Mouse (Mus musculus) ZHBTc4 (cell line): ENCODE measurements around the gene Trove2.

Experiments used
- DNase-seq: peaks from one replicate; pipeline ENCODE4 v3.0.0-alpha.2; 2011; ENCODE audit warnings: low read depth, low spot score

Gene Trove2

DNA sequence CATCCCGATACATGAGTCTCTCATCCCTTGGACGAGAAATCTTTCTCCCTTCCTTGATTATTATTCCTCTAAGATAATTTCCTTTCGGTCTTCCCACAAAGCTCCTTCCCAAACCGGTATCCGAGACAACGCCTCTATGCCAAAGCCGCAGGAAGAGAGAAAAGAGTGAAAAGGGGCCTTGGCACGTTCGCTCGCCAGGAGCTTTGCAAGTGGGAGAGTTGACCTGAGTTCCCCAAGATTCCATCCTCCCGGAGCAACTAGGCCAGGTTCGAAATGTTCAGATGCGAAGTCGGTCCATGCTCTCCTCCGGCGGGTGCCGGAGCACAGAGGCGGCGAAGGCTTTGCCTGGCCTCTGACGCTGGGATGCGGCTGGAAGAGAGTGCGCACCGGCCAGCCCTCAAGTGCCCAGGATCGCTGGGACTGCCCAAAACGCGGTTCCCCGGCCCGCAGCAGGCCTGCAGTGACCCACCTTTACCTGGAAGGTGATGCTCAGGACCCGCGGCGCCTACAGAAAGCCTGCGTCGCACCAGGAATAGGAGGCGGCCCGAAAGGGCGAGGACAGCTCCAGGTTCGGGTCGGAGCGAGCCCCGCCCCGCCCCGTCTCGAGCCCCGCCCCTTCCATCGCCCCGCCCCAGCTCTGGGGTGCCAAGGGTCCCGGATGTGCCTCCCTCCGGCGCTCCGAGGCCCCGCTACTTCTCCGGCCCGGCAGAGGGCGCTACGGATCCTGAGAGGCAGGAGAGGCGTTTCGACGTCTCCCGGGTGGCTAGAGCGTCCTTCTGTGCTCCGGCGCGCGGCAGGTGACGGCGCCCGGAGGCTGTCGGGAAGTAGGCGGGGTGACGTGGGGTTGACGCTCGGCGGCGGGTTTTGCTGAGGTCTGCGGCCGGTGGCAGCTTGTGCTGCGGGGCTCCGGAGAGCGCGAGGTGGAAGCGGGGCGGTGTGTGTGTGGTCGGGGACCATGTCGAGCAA, at the start of gene Trove2, which contains the start of gene Uchl5:
Trove2 (minus strand) TSS at position 623 of the 966 bp plus-strand sequence.
Uchl5 (plus strand) TSS at position 827 of the 966 bp plus-strand sequence.
- DNase-seq, result peak; percentile 99

DNA sequence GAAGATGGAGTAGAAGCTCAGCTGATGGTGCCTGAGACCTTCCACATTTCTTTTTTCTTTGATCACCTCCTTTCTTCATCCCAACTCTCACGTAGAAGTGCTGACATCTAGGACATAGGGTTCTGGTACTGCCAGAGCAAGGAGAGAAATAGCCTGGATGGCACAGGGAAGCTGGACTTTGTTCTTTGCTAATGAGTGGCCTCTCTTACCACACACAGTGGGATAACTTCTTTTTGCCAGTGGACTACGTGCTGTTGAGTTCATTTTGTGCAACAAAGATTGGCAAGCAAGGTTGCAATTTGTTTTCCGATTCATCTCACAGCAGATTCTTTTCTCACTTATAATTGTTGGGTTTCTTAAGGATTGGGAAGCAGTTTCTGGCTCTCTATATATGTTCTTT, 45.8 kb upstream of the Trove2 start:
- DNase-seq, result no peak

DNA sequence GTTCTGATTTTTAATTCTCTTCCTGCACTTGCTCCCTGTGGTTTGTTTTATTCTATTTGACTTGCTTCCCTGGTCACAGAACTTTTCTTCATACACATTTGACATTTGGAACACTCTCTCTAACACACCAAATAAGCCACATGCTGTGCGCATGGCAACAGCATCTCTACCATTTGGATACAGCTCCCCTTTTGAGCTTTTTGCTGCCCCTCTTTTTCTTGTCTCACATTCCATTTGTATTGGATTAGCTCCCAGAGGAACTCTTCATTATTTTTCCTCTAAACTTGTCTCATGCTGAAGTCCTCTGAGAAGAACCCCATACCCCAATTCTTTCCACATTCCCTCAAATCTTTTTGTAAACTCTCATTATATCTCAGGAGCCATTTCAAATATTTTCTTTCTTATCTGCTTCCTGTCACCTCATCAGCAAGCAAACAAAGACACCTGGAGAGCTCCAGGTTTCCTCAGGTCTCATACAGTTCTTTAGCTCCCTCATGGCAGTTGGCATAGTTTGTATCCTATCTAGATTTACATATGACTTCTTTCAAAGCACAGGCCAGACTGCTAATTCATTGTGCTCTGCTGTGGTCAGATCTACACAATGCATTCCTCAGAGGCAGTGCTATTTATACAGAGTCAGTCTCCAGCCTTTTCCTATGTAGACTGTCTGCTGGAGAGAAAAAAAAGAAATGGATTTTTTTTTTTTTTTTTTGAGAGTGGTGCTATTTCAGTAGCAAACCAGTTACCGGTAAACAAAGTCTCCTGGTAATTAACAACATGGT, 43.4 kb upstream of the Trove2 start:
- DNase-seq, result peak; percentile 50

DNA sequence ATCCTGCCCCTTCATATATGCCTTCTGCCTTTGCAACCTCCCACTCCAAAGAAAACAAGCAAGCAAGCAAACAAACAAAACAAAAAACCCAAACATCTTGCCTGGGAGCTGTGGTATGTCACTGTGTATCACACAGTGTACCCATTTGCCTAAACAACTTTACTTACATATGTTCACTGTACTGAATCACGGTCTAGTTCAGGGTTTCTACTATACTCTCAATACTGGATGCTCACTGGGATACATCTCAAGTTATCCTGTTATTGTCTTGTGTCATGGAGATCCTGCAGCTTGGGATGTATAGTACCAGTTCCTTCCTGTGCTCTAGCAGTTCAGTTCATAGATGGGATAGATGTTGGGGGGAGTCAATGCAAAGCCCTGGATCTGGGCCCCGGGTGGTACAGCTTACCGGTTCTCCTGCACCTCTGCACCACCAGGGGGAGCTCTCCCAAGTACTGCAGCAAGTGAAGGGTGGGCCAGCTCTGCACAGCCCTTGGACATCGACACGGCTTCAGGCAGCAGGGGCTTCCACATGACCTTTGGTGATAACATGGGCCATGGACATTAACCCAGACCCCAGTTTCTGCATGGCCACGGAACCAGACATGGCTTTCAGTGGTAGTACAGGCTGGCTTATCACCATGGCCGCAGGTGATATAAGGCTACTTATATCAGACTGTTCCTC, 37.0 kb upstream of the Trove2 start:
- DNase-seq, result peak; percentile 77

DNA sequence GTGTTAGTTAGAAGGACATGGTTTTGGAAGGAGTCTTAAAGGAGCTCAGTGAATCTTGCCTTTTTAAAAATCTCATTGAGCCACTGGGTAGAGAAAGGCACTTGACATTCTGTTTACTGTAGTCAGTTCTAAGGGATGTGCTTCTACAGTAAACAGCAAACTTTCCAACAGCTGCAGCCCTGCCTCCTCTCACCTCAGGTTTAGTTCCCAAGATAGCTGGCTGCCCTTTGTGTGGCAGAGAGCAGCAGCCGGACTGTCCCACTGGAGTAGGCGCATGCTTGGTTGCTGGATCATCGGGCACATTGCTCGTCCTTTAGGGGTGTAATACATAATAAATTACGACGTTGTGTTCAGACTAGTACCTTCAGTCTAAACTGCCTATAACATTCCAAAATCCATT, 32.2 kb upstream of the Trove2 start:
- no peak for DNase-seq

DNA sequence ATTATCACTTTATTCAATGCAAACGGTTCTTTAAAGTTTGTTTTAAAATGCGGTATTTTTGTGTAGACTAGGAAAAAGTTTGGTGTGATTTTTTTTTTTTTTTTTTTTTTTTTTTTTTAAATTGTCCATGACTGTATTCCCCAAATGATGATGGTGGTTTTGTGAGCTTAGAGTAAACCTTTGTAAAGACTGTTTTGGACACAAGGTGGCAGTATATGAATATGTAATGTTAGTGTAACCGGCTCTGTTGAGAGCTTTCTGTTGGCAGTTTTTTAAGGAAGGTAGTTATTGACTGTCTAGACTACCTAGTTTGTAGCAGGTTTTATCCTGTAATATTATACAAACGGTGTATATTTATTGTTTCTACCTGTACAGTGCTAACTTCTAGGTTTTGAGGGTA, 26.7 kb upstream of the Trove2 start:
- peak; percentile 75 for DNase-seq

DNA sequence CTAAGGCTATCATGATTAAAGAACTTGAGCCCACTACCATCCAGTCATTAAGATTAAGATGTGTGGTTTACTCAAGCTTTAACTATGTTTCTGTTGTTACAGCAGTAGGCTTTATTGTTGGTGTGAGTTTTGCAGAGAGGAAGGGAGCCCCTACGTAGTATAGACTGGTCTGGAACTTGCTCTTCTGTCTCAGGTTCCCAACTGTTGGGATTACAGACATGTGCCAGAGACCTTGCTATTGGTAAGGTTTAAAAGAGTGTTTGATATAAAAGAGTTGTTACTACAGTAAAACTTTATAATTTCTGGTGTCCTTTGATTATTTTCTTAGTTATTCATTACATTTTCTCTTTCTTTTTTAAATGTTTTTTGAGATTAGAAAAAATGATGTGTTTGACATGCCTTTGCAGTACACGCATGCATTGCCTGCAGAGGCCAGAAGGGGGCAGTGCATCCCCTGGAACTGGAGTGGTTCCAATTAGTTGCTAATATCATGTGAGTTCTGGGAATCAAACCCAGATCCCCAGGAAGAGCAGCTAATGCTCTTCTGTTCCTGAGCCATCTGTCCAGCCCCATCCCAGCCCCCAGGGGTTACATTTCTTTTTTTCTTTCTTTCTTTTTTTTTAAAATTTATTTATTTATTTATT, 11.8 kb upstream of the Trove2 start:
- peak; percentile 72 for DNase-seq

DNA sequence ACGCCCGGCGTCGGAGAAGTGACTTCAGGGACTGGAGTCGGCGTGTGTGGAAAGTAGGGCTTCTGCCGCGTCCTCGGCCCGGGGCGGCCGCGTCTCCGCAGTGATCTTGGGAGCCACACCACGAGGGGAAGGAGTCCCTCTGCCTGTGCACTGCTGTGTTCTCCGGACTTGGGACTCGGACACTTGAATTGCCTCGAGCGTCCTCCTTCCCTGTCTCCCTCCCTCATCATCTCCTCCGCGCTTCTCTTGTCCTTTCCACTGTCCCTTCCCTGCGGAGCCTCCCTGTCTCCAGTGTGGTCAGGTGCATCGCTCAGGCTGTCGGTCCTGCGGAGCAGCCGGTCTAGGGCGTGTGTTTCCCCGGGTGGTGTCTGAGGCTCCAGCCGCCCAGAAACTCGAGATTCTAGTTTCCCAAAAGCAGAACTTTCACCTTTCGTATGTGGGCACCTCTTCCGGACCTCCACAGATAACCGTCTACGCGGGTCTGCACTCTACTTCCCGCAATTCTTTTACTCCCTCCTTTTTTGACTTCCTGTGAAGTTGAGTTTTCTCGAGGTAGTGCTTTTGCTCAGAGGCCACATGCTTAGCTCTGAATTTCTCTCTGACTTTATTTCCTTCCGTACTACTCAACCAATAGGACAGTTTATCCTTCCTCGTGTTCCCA, 820 bp upstream of the Trove2 start:
- DNase-seq, result peak; percentile 67

DNA sequence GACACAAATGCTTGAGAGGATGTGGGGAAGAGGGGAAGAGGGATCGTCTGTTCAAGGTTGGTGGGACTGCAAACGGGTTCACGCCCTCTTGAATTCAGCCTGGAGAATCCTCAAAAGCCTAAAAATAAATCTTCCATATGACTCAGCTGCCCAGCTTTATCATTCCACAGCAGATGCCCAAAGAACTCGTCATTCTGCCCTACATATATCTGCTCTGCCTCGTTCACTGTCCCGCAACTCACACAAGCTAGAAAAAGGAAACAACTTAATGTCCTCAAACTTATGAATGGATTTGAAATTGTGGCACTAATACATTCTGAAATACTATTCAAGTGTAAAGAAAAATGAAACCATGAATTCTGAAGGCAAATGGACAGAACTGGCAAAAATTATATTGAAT, 3.0 kb downstream of the Trove2 start:
- DNase-seq, result no peak

DNA sequence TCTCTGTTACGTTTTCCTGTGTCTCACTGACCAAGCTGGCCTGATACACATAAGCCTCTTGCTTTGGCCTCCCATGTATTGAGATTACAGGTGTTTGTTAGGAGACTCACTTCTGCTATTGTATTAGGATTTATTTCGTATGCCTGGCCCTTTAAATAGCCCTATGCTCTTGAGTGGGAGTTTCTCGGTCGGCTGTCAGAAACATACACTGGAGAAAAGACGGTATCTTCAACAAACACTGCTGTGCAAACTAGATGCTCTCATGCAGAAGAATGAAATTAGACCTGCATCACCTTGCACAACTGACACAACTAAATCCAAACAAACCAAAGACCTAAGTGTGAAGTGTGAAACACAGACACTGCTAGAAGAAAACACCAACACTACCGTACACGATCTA, 3.8 kb downstream of the Trove2 start:
- no peak for DNase-seq

DNA sequence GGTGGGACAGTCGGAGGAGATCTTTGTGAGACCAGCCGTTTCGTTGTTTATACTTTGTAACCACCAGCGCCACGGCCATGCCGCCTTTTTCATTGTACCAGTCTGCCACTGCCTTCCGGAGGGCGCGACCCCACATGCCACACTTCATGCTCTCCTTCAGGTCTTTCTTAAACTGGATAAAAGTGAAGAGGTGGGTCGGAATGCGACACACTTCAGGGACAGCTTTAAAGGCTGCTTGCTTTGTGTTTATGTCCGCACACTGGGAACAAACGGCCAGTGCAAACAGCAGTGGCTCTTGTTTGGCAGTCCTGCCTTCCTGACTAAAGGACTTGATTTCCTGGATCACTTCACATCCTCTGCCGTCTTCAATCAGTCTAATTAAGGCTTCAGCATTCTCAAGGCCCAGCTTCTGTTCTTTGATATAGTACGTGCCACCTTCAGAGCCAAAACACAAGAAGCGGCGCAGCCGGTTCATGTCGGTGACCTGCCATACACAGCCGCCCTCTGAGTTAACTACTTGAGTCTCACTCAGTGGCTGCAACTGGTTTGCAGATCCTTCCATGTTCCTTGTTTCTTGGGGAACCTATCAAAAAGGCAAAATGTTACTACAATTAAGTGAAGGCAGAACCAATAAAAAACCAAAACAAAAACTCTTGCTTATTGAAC, 6.3 kb downstream of the Trove2 start:
- DNase-seq, result peak; percentile 33

DNA sequence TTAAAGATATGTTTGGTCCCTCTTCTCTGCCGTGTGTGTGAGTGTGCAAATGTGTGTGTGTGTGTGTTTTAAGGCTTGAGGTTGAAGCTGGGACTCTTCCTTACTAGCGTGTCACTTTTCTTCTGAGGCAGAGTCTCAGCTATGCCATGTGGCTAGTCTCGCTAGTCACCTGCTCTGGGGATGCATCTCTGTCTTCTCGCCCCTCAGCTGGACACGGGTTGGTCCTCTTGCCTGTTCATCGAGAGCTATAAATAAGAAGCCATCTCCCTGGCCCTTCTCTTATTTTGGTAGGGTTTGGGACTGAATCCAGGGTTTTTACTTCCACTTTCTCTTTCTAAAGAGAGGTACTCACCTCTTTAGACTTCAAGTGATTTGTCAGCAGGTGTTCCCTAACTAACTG, 10.6 kb downstream of the Trove2 start:
- no peak for DNase-seq

DNA sequence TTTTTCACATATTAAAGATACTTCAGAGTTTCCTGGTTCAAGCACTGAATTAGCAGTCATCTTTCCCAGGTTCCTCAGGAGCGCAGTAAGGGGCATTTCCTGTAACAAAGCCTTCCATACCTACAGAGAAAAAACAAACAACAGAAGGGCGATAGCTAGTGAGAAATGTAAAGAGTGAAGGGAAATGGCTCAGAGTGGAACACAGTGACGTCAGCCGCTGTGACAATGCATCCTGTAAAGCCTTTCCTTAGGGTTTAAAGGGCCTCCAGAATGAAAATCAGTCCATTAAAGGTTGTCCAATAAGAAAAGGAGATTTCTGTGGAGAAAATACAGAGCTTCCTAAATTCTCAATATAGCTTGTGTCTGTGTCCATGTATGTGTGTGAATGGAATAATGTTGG, 11.1 kb downstream of the Trove2 start:
- no peak for DNase-seq

DNA sequence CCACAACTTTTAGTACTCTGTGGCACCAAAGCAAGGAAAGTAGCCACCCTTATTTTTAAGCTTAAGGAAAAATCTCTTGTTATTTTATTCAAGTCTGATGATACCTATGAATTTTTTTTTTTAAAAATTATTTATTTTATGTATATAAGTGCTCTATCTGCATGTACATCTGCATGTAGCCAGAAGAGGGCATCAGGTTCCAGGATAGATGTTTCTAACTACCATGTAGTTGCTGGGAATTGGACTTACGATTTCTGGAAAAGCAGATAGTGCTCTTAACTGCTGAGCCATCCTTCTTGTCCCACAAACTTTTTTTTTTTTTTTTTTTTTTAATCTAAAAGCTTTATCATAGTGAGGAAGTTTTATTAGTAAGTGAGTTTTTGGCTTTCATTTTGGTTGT, 12.4 kb downstream of the Trove2 start:
- DNase-seq, result no peak

DNA sequence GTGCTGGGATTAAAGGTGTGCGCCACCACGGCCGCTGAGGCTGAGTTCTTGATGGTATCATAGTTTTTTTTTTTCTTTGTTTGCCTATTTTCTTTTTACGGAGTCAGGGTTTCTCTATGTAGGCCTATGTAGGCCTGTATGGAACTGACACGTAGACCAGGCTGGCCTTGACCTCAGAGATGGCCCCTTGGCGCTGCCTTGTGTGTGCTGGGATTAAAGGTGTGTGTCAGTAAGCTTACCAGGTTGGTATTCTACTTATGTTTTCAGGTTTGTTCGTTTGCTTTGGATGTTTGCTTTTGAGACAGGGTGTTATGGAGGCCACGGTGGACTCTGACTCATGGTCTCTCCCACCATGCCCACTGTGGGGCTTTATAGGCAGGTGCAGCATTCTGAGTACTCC, 14.7 kb downstream of the Trove2 start:
- DNase-seq, result no peak

DNA sequence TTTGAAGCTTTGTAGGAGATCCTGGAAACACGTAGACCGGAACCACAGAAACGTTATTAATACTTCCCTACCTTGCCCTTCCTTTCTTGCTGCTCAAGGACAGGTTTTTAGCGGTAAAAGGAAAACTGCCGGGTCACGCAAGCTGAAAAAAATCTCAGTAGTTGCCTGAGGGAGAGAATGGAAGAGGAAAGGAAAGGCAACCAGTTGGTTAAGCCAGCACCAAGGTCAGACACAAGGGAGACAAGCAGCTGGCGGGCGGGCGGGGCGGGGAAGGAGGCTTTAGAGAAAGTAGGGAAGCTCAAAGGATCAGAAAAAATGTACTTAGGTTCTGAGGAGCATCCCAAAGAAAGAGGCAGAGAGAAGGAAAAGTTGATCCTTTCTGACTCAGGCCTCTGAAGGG, 31.0 kb downstream of the Trove2 start:
- DNase-seq, result peak; percentile 61

DNA sequence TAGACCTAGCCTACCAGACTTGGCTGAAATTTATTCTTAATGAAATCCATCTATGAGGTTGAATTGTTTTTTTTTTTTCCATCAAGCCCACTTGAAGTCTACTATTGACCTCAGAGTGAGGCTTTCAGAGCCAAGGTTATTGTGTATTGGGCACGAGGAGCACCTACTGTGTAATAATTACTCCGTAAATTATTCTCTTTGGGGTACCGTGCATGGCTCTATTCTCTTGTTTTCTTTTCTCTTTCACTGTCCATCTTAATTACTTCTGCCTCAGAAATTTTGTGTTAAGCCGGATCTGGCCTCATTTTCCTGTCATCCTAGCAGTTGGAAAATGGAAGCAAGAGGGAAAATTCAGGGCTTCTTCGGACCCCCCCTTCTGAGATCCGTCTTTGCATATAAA, 34.7 kb downstream of the Trove2 start:
- no peak for DNase-seq

DNA sequence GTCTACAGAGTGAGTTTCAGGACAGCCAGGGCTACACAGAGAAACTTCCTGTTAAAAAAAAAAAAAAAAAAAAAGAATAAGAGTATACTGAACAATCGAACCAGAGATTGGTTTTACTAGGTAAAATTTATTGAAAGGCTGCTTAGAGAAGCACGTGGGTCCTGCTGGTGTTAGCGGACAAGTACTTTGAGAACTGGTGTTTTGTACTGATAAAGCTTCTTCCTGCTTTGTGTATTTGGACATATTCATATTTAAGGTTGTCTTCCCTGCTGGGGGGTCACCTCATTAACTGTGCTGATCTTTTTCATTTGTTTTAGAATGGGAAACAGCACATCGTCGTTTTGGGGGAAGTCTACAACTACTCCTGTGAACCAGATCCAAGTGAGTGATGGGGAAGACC, 35.5 kb downstream of the Trove2 start:
- DNase-seq, result no peak

DNA sequence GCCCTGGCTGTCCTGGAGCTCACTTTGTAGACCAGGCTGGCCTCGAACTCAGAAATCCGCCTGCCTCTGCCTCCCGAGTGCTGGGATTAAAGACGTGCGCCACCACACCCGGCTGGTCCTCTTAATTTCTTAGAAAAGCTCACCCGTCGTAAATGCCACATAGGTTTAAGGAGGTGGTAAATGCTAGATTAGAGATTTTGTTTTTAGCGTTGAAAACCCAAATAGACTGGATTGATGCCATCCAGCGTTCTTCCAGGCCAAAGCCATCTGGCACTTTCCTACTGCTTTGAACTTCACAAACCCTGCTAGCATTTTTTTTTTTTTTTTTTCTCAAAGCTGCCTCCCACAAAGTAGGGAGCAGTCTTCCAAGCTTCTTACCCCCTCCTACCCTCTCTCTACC, 36.3 kb downstream of the Trove2 start:
- no peak for DNase-seq
